14 mouse cellular contexts compared by ENCODE assay signal in the genomic region with DNA sequence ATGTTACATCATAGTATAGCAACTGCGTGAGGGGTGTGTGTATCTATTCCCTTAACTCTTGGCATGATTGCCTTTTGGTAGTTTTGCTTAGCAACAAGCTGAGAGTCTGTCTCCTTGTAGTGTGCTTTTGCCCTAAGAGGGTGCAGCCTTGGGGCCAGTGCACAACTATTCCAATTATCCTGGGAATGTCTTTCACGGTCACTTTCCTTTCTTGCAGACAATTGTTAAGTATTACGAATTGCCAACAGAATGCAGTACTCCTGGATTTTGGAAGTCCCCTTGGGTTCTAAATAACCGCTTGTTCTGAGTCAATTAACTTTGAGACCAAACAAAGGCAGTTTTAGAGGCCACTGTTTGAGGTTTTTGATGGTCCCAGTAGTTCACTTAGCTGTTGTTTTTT.
"Had no signal": no experiment of that assay in that cellular context is flagged by ENCODE, and none has a peak within 500 bp of the region (broad histone marks: within the 10 kb centered on the region; RNA-seq: fewer than 3 reads in every experiment).

No protein-coding gene starts in this region.

- DNase-seq: kidney, adult 18-20 months; kidney, postnatal 4 days; lung, embryonic 14.5 days; lung, postnatal 10 days; lung, postnatal 4 days; right cerebral cortex, postnatal 14 days; thymus, postnatal 14 days had no signal

- H3K9me3 ChIP-seq: limb, embryonic 10.5 days; midbrain, embryonic 15.5 days; neural tube, embryonic 12.5 days had no signal

- H3K4me2 ChIP-seq: liver, embryonic 11.5 days; lung, embryonic 14.5 days; midbrain, embryonic 11.5 days; midbrain, embryonic 15.5 days; neural tube, embryonic 12.5 days had no signal

- H3K36me3 ChIP-seq: limb, embryonic 10.5 days; midbrain, embryonic 15.5 days; neural tube, embryonic 12.5 days had no signal

- H3K27ac ChIP-seq: kidney, postnatal 0 days; layer of hippocampus, adult 2 months; limb, embryonic 10.5 days; midbrain, embryonic 15.5 days; neural tube, embryonic 12.5 days had no signal

- H3K4me1 ChIP-seq: limb, embryonic 10.5 days; midbrain, embryonic 15.5 days; neural tube, embryonic 12.5 days had no signal

- ATAC-seq: midbrain, embryonic 15.5 days had no signal

- H3K27me3 ChIP-seq: midbrain, embryonic 15.5 days; neural tube, embryonic 12.5 days had no signal

- H3K9ac ChIP-seq: lung, embryonic 14.5 days; midbrain, embryonic 15.5 days; neural tube, embryonic 12.5 days had no signal

- H3K4me3 ChIP-seq: layer of hippocampus, adult 2 months; limb, embryonic 10.5 days; midbrain, embryonic 15.5 days; neural tube, embryonic 12.5 days had no signal
